Mouse (Mus musculus): ENCODE data around the gene Lrp4. TPM values are rescaled to one million over a fixed set of nuclear protein-coding genes. Genes with fewer than 3 reads are reported as not detected.

Lrp4 gene
- polyA plus RNA-seq, 1 experiment, result 4.5 TPM

DNA sequence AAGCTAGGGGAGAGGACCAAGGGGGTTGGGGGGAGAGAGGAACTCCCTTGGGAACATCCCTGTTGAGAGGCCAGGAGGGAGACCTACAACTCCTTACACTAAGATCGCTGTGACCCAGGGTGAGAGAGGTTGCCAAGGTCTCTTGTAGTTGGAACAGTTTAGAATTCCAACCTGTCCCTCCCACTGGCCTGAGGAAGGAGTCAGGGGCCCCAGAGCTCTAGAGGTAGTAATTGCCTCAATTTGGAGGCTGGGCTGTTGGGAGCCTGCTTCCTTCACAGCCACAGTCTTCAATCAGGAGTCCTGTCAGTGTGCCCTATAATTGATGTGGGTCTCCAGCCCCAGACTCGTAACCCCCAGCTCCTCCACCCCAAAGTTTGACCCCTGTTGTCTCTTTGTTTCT is 4.9 kb downstream of the Lrp4 start:
- TF ChIP-seq CTCF (IDR thresholded peaks at IDR 0.05; ENCODE audit: control insufficient read depth, insufficient read depth, low read length), result no peak
- no peak for TF ChIP-seq POLR2A (IDR thresholded peaks at IDR 0.05; ENCODE audit: borderline replicate concordance, control insufficient read depth, low read depth, low read length)
- 82% methylated on average over 2 of the region's 2 CpGs for WGBS
- H3K27ac ChIP-seq (ENCODE audit: control insufficient read depth, insufficient read depth, low read depth, low read length, poor library complexity), result no peak overlapping the region
- no peak overlapping the region for H3K4me3 ChIP-seq (replicated peaks; ENCODE audit: control insufficient read depth, low read depth, low read length)
- H3K4me1 ChIP-seq (ENCODE audit: control insufficient read depth, insufficient read depth, low read length), result no peaks in the 10 kb centered on the region; the same call in 1 of the 2 replicates

DNA sequence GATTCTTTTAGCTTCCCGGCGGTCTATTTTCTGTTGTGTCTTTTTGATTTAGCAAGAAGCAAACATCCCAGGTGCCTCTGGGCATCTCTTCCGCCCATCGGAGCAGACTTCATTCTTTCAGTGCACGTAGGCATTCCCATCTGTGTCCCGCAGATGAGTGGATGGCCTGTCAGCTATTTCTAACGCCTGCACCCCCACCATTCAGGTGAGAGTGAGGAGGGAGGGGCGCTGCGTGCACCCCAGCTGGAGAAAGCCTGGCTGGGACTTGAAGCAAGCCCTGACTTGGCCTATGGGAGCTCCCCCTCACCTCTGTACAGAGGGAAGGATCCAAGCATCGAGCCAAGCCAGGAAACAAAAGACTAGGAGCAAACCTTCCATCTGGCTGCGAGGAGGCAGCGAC is 5.4 kb downstream of the Lrp4 start:
- WGBS, result 65% methylated on average over 12 of the region's 12 CpGs
- H3K27ac ChIP-seq (ENCODE audit: control insufficient read depth, insufficient read depth, low read depth, low read length, poor library complexity), result no peak overlapping the region
- no peaks in the 10 kb centered on the region; the same call in 1 of the 2 replicates for H3K4me1 ChIP-seq (ENCODE audit: control insufficient read depth, insufficient read depth, low read length)
- no peak overlapping the region for H3K4me3 ChIP-seq (replicated peaks; ENCODE audit: control insufficient read depth, low read depth, low read length)
- no peak for TF ChIP-seq CTCF (IDR thresholded peaks at IDR 0.05; ENCODE audit: control insufficient read depth, insufficient read depth, low read length)
- no peak for TF ChIP-seq POLR2A (IDR thresholded peaks at IDR 0.05; ENCODE audit: borderline replicate concordance, control insufficient read depth, low read depth, low read length)

DNA sequence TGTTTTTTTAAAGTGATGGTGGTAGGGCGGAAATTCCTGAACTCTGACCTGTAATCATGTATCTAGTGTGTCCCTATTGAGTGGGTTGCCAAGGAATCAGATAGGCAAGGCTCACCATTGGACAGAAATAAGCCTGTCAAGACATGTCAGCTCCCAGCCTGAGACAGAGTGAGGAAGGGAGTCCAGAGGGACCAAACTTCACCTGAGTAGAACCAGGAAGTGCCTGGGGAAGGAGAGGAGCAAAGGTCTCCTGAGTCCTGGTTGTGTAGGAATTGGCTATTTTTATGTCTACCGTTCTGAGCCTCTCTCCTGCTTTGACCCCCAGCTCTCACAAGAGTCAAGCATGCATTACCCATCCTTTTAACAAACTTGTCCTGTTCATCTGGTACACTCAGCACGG is 8.6 kb downstream of the Lrp4 start:
- Histone ChIP-seq H3K4me1 (ENCODE audit: control insufficient read depth, insufficient read depth, low read length) (no peaks in the 10 kb centered on the region), H3K4me3 (replicated peaks; ENCODE audit: control insufficient read depth, low read depth, low read length) (no peak overlapping the region), H3K27ac (ENCODE audit: control insufficient read depth, insufficient read depth, low read depth, low read length, poor library complexity) (no peak overlapping the region)
- no peak for TF ChIP-seq CTCF (IDR thresholded peaks at IDR 0.05; ENCODE audit: control insufficient read depth, insufficient read depth, low read length)
- WGBS, result 76% methylated on average over 3 of the region's 3 CpGs

DNA sequence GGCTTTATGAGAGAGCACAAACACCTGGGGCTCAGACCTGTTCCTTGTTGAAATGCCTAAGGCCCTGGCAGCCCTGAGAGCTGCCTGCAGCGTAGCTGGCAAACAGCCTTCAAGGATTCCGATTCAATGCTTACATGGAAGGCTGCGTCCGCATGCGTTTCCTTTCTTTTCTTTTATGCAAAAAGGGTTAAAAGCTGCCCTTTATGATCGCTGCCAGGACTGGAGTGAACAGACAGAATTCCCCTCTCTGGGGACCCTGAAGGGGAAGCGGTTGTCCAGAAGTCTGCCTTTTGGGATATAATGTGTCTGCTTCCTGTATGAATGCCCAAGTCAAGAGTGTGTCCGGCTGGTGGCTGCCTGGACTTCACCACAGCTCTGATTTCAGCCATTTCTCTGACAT is 10.3 kb downstream of the Lrp4 start:
- Histone ChIP-seq H3K4me1 (ENCODE audit: control insufficient read depth, insufficient read depth, low read length) (no peaks in the 10 kb centered on the region), H3K4me3 (replicated peaks; ENCODE audit: control insufficient read depth, low read depth, low read length) (no peak overlapping the region), H3K27ac (ENCODE audit: control insufficient read depth, insufficient read depth, low read depth, low read length, poor library complexity) (no peak overlapping the region)
- no peak for TF ChIP-seq POLR2A (IDR thresholded peaks at IDR 0.05; ENCODE audit: borderline replicate concordance, control insufficient read depth, low read depth, low read length)
- no peak for TF ChIP-seq CTCF (IDR thresholded peaks at IDR 0.05; ENCODE audit: control insufficient read depth, insufficient read depth, low read length)
- WGBS, result 80% methylated on average over 8 of the region's 8 CpGs

DNA sequence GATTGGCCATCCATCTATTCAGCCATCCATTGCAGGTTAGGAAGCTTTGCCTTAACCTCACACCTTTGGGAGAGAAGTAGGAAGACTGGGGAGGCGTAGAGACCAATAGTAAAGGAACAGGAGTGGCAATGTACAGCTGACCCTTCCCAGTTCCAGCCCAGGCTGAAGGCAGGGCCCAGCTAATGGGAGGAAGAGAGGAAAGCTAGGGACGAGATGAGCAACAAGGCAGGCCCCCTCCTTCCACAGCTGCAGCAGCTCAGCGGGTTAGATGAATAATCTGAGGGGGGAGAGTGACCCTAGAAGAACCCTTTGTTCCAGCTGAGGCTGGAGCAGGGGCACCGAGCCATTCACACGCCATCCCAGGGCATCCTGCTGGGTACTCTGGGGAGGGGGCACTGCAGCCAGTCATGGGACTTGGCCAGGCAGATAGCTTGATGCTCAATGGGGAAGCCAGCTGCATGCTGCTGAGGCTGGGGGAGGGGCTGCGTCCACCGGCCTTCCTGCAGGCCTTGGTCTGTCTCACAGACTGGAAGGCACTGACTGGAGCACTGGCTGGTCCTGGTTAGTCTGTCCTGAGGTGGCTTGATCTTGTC is 12.8 kb downstream of the Lrp4 start:
- 65% methylated on average over 7 of the region's 7 CpGs for WGBS
- Histone ChIP-seq H3K27ac (ENCODE audit: control insufficient read depth, insufficient read depth, low read depth, low read length, poor library complexity) (no peak overlapping the region), H3K4me3 (replicated peaks; ENCODE audit: control insufficient read depth, low read depth, low read length) (no peak overlapping the region), H3K4me1 (ENCODE audit: control insufficient read depth, insufficient read depth, low read length) (no peaks in the 10 kb centered on the region; the same call in 1 of the 2 replicates)
- TF ChIP-seq POLR2A (IDR thresholded peaks at IDR 0.05; ENCODE audit: borderline replicate concordance, control insufficient read depth, low read depth, low read length), result 0 out of 2 replicates have a peak, but pooled peaks have one; percentile 11
- no peak for TF ChIP-seq CTCF (IDR thresholded peaks at IDR 0.05; ENCODE audit: control insufficient read depth, insufficient read depth, low read length)

DNA sequence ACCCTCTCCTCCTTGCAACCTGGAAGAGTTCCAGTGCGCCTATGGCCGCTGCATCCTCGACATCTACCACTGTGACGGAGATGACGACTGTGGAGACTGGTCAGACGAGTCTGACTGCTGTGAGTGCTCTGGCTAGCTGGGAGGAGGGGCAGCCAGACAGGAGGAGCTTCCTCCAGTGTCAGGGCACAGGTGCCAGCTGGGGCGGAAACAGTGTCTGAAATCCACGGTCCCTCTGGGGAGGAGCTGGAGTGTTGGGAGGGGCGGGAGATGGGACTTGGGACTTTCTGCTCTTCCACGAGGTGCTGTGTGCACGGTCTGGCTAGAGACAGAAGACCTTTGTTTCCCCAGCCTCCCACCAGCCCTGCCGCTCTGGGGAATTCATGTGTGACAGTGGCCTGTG is 17.0 kb downstream of the Lrp4 start:
- WGBS, result 71% methylated on average over 12 of the region's 12 CpGs
- H3K27ac ChIP-seq (ENCODE audit: control insufficient read depth, insufficient read depth, low read depth, low read length, poor library complexity), result no peak overlapping the region
- H3K4me1 ChIP-seq (ENCODE audit: control insufficient read depth, insufficient read depth, low read length), result peaks cover 3% of the 10 kb centered on the region
- no peak overlapping the region for H3K4me3 ChIP-seq (replicated peaks; ENCODE audit: control insufficient read depth, low read depth, low read length)
- TF ChIP-seq POLR2A (IDR thresholded peaks at IDR 0.05; ENCODE audit: borderline replicate concordance, control insufficient read depth, low read depth, low read length) (no peak), CTCF (IDR thresholded peaks at IDR 0.05; ENCODE audit: control insufficient read depth, insufficient read depth, low read length) (no peak)

DNA sequence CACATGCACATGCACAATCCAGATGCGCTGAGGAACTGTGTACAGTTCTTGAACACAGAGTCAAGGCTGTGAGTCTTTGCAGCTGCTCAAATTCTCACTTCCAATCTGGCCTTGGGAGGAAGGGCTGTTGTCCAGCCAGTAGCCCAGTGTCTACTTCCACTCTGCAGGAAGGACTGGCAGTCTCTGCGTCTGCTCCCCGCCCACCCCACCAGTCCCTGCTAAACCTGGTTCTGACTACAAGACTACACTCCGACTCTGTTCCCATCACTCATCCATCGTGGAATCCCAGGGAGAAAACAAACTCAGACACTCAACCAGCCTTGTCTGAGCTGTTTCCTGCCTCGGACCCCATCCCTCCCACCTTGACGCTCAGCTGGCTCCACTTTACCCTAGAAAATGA is 18.5 kb downstream of the Lrp4 start:
- TF ChIP-seq POLR2A (IDR thresholded peaks at IDR 0.05; ENCODE audit: borderline replicate concordance, control insufficient read depth, low read depth, low read length) (no peak), CTCF (IDR thresholded peaks at IDR 0.05; ENCODE audit: control insufficient read depth, insufficient read depth, low read length) (no peak)
- peaks cover 3% of the 10 kb centered on the region for H3K4me1 ChIP-seq (ENCODE audit: control insufficient read depth, insufficient read depth, low read length)
- H3K27ac ChIP-seq (ENCODE audit: control insufficient read depth, insufficient read depth, low read depth, low read length, poor library complexity), result no peak overlapping the region
- WGBS, result 32% methylated on average over 7 of the region's 7 CpGs
- H3K4me3 ChIP-seq (replicated peaks; ENCODE audit: control insufficient read depth, low read depth, low read length), result peak overlapping the region; percentile 10

DNA sequence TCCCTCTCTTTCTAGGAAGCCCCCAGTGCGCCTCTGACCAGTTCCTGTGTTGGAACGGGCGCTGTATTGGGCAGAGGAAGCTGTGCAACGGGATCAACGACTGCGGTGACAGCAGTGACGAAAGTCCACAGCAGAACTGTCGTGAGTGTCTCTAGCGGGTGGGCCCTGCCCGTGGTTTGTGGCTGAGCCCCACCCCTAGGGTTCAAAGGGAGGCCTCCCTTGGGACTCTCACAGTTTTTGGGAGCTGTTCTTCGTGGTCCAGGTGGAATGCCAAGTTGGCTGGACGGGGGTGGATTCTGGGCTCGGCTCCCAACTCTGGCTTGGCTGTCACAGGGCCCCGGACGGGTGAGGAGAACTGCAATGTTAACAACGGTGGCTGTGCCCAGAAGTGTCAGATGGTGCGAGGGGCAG is 18.9 kb downstream of the Lrp4 start:
- TF ChIP-seq POLR2A (IDR thresholded peaks at IDR 0.05; ENCODE audit: borderline replicate concordance, control insufficient read depth, low read depth, low read length) (no peak), CTCF (IDR thresholded peaks at IDR 0.05; ENCODE audit: control insufficient read depth, insufficient read depth, low read length) (no peak)
- Histone ChIP-seq H3K27ac (ENCODE audit: control insufficient read depth, insufficient read depth, low read depth, low read length, poor library complexity) (peak overlapping the region; percentile 65), H3K4me1 (ENCODE audit: control insufficient read depth, insufficient read depth, low read length) (peaks cover 3% of the 10 kb centered on the region), H3K4me3 (replicated peaks; ENCODE audit: control insufficient read depth, low read depth, low read length) (peak overlapping the region; percentile 58)
- WGBS, result 2% methylated on average over 17 of the region's 17 CpGs

DNA sequence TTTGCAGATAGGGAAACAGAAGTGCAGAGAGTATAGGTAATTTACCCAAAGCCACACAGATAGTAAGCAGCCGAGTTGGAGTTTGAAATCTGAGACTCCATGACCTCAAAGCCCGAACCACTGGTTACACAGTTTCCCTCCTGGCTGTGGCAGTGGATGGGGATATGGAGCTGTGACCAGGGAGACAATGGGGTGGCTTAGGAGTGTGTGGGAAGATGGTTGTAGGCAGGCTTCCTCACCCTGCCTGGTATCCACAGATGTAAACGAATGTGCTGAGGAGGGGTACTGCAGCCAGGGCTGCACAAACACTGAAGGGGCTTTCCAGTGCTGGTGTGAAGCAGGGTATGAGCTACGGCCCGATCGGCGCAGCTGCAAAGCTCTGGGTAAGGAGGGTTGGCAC is 19.5 kb downstream of the Lrp4 start:
- WGBS, result 66% methylated on average over 7 of the region's 7 CpGs
- Histone ChIP-seq H3K27ac (ENCODE audit: control insufficient read depth, insufficient read depth, low read depth, low read length, poor library complexity) (no peak overlapping the region), H3K4me3 (replicated peaks; ENCODE audit: control insufficient read depth, low read depth, low read length) (peak overlapping the region; percentile 58), H3K4me1 (ENCODE audit: control insufficient read depth, insufficient read depth, low read length) (peaks cover 3% of the 10 kb centered on the region)
- TF ChIP-seq POLR2A (IDR thresholded peaks at IDR 0.05; ENCODE audit: borderline replicate concordance, control insufficient read depth, low read depth, low read length) (no peak), CTCF (IDR thresholded peaks at IDR 0.05; ENCODE audit: control insufficient read depth, insufficient read depth, low read length) (no peak)
